Mouse (Mus musculus): ENCODE measurements around the gene Dclk1.

Dclk1 gene

GRCm38 (mm10) chr3:55447486-55448460, 205.6 kb downstream of the Dclk1 start:
- in situ Hi-C loops (cut with MboI, MseI), result no loop called here

DNA sequence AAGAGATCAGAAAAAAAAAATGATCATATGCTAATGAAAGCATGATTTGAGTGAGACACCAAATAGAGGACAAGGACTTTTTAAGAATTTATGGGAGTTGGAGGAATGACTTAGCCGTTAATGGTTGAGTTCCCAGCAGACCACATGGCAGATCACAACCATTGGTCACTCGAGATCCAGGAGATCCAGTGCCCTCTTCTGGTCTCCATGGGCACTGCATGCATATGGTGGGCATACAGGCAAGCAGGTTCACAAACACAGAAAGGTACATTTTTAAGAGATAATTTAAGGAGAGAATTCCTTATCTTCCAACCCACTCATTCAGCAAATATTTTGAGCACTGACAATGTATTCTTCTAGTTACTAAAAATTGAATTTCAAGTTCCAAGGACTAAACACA, 207.0 kb downstream of the Dclk1 start:
- in situ Hi-C loops (cut with MboI, MseI), result no loop called here

- in situ Hi-C loops (cut with MboI, MseI), result no loop called here
Observed at GRCm38 (mm10) chr3:55451035-55451434, 208.9 kb downstream of the Dclk1 start.

DNA sequence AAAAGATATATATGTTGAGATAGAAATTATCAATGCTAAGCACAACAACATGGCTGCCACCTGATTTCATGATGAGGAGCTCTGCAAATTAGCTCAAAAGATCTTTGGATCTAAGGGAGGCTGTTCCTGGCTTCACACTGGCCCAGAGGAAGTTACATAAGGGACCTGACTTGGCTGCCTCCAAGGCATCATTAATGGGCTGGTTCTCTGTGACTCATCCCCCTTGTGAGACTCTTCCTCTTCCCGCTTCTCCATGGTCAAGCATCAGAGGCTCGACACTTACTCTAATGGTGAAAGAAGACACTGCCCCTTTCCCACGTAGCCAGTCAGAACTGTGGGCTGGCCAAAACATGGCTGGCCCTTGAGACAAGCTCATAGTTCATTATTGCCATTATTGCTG, 209.7 kb downstream of the Dclk1 start:
- in situ Hi-C loops (cut with MboI, MseI), result no loop called here

DNA sequence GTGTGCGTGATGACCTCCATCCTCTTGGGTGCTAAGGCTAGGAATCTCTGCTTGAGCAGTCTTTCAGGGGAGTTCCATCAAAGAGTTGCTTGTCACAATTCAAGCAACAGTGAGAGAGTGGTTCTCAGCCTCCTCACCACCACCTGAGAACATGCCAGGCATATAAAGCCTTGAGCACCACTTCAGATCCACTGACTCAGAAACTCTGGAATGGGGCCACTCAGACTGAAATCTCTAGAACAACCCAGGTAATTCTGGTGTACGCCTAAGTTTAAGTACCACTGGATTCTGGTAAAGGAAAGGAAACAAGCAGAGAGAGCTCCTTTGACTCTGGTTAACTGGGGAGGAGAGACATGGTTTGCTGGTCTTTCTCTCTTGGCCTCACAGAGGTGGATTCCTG, 210.3 kb downstream of the Dclk1 start:
- in situ Hi-C loops (cut with MboI, MseI), result no loop called here

GRCm38 (mm10) chr3:55461092-55461491, 218.9 kb downstream of the Dclk1 start:
- in situ Hi-C loops (cut with MboI, MseI), result loop anchor here (5.0 kb wide), 1 partner anchor 39 kb away; no protein-coding TSS in a partner anchor

DNA sequence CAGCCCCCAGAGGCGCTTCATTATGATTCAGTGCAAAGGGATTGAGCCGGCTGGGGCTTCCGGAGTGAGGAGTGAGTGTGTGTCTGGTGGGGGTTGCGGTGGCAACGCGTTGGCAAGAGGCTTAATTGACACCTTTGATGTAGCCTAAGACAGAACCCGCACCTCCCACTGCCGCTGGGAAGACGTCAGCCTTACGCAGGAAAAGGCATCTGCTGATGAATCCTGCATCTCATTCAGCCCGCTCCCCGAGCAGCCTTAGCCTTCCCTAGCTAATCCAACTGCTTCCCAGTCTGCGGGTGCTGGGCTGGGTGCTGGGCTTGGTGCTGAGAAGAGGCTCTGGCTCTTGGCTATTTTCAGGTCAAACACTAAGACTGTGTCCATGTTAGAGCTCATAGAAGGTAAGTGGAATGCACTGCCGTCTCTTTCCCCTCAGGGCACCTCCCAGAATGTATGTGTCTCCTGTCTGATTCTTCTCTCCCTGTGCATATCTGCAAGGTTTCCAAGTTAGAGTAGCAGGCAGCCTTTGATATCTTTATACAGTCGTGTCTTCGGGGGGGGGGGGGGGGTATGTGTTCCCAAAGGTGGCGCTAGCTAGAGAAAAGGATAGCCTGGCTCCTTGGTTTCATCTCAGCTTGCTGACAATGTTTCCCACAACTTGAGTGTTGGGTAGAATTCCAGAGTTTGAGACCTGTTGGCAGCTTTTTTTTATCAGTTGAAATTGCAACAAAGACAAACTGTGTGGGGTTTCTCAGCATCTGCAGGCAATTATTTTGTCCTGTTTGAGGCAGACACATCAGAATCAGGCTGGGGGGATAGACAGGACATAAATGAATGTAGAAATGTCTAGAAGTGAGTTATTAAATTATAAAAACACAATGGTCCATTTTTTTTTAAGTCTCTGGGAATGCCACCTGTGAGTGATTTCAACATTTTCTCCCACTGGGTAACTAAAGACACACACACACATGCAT, 219.8 kb downstream of the Dclk1 start:
- in situ Hi-C loops (cut with MboI, MseI), result loop anchor here (5.0 kb wide), 1 partner anchor 40 kb away; no protein-coding TSS in a partner anchor

DNA sequence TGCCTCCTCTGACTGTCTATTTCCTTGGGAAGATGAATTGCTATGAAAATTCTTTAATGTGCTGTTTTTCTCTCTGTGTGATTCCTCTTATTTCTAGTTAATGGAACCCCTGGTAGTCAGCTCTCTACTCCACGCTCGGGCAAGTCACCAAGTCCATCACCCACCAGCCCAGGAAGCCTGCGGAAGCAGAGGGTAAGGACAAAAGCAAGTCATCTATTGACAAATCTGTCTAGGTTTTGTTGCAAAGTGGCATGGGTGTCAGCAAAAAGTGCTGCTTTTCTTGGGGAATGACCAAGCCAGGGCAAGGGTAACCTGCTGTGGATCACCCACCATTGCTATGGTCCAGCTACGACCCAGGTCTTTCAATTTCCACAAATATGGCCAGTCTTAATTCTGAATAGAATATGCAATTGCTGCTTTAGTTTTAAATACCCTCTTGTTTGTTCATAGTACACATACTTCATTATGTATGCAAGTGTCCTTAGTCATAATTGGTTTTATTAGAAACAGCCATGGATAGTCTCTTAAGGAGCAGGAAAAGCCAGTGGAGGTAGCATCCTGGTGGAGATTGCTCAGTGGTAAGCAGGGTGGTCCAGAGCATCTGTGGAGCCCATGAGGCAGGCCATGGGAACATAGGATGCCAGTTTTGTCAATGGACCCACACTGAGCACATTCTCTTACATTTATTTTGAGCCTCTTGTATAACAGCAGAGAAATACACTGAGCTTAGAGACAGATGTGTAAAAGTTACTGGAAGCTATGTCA, 220.9 kb downstream of the Dclk1 start:
- in situ Hi-C loops (cut with MboI, MseI), result loop anchor here (5.0 kb wide), 1 partner anchor 41 kb away; no protein-coding TSS in a partner anchor

GRCm38 (mm10) chr3:55464226-55464625, 222.1 kb downstream of the Dclk1 start:
- in situ Hi-C loops (cut with MboI, MseI), result loop anchor here (5.0 kb wide), 1 partner anchor 42 kb away; no protein-coding TSS in a partner anchor

- in situ Hi-C loops (cut with MboI, MseI), result no loop called here
Observed at GRCm38 (mm10) chr3:55465785-55466184, 223.6 kb downstream of the Dclk1 start.

GRCm38 (mm10) chr3:55466348-55466747, 224.2 kb downstream of the Dclk1 start:
- in situ Hi-C loops (cut with MboI, MseI), result no loop called here

- in situ Hi-C loops (cut with MboI, MseI), result no loop called here
Observed at GRCm38 (mm10) chr3:55472110-55472509, 229.9 kb downstream of the Dclk1 start, which contains the start of gene Gm21954. Gm21954 (minus strand) TSS chr3:55472210.

- in situ Hi-C loops (cut with MboI, MseI), result no loop called here
Observed at GRCm38 (mm10) chr3:55473146-55473545, 231.0 kb downstream of the Dclk1 start.

GRCm38 (mm10) chr3:55476694-55477093, 234.5 kb downstream of the Dclk1 start:
- in situ Hi-C loops (cut with MboI, MseI), result loop anchor here (25.0 kb wide), 1 partner anchor 1264 kb away; no protein-coding TSS in a partner anchor

DNA sequence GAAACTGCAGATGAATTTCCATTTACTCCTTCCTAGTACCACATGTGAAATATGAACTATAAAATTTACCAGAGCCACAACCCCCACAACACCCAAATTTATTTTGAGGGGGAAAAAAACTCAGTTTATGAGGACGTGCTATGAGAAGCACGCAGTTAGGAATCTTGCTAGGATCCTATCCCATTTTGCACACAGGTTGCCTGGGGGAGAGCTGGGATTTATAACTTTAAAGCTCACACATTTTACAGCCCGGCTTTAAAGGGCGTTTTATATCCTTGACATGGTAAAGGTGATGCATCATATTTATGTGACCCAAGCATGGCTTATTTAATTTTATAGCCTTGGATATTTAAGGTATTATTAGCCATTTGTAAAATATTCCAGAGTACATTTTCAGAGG, 237.1 kb downstream of the Dclk1 start:
- in situ Hi-C loops (cut with MboI, MseI), result loop anchor here (25.0 kb wide), 1 partner anchor 1267 kb away; no protein-coding TSS in a partner anchor

- in situ Hi-C loops (cut with MboI, MseI), result loop anchor here (25.0 kb wide), 1 partner anchor 1269 kb away; no protein-coding TSS in a partner anchor
Observed at GRCm38 (mm10) chr3:55481140-55481539, 239.0 kb downstream of the Dclk1 start.

DNA sequence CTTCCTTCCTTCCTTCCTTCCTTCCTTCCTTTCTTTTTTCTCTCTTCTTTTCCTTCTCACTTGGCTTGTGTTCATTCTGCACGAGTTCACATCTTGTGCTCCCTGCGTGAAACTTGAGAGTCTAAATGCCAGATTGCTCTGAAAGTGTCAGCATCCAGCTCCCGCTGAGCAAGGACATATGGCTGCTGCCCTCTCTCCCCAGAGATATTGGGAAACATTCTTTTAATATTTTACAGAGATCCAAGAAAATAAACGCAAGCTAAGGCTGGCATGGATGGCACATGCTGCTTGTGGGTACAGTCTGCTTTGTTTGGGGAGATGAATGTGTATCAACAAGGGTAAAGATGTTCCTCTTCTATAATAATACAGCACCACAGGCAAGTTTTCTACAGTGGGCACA, 241.2 kb downstream of the Dclk1 start:
- in situ Hi-C loops (cut with MboI, MseI), result loop anchor here (25.0 kb wide), 1 partner anchor 1271 kb away; no protein-coding TSS in a partner anchor

DNA sequence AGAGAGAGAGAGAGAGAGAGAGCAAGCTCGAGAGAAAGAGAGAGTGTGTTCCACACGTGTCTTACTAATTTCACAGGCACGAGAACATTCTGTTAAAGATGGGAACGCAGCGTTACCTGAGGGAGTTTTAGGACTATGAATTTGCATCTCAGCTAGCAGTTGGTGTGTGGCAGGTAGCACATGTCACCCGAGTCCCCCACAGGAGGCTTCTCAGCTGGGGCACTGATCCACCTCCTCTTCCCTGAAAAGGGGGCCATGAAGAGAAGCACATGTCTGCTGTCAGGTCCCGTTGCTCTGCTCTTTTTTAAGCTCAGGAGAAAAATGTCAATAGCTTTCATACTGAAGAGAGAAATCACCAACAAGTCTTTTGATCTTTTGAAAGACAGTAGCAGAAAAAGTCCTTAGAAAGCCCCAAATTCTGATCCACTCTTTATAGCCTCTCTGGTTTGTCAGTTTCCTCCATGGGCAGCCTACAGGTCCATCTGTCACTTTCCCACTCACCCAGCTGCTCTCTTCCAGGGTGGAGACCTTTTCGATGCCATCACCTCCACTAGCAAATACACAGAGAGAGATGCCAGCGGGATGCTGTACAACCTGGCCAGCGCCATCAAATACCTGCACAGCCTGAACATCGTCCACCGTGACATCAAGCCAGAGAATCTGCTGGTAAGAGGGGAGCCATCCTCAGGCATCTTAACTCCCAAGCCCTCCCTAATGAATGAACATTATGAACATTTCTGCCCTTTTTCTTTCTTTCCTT, 247.2 kb downstream of the Dclk1 start:
- in situ Hi-C loops (cut with MboI, MseI), result loop anchor here (25.0 kb wide), 1 partner anchor 1277 kb away; no protein-coding TSS in a partner anchor

- in situ Hi-C loops (cut with MboI, MseI), result loop anchor here (25.0 kb wide), 1 partner anchor 1280 kb away; no protein-coding TSS in a partner anchor
Observed at GRCm38 (mm10) chr3:55492021-55492420, 249.9 kb downstream of the Dclk1 start.

GRCm38 (mm10) chr3:55494348-55494747, 252.2 kb downstream of the Dclk1 start:
- in situ Hi-C loops (cut with MboI, MseI), result loop anchor here (25.0 kb wide), 1 partner anchor 1282 kb away; no protein-coding TSS in a partner anchor
